Mouse (Mus musculus) spleen, postnatal 14 days (tissue): ENCODE measurements at regions not wholly inside any gene's neighbourhood (a gene's known extent, or its start where the extent isn't known, plus 50 kb on each side); places are given as distances from the start of the nearest gene placed in this dataset.

ENCODE experiments used
- DNase-seq, 2 experiments: peaks; one replicate each; pipeline ENCODE4 v3.0.0; 2021 to 2022; ENCODE audit warnings: low spot score in 2 of 2

DNA sequence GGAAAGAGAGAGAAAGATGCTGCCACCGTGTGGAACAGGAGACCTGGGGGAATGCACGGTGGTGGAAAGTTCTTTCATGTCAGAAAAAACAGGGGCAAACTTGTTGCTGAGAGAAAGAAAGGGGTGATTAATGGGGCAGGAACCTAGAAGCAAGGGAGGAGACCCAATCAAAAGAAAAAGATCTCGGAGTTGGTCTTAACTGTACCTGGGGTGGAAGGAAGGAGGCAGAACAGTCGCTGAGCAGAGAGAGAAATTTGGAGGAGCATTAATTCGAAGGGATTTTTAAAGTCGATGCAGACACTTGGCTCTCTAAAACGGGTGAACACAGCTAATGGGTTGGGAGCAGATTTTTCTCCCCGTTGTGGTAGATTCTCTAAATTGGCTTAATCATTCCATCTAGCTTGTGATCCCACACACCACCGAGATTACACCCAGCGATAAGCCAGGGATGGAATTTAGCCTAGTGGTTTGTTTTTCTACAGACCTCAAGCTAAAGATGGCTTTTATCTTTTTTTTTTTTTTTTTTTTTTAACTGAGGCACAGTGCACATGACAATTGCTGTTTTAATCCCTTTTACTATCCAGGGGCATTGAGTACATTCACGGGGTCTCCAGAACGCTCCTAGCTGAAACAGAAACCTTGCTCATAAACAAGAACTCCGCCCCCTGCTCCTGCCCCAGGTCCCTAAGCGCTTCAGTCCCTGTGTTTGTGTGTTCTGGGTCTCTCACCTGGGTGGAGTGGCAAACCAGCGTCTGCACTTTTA, 73.1 kb upstream of the Cpm start:
- DNase-seq = no peak

DNA sequence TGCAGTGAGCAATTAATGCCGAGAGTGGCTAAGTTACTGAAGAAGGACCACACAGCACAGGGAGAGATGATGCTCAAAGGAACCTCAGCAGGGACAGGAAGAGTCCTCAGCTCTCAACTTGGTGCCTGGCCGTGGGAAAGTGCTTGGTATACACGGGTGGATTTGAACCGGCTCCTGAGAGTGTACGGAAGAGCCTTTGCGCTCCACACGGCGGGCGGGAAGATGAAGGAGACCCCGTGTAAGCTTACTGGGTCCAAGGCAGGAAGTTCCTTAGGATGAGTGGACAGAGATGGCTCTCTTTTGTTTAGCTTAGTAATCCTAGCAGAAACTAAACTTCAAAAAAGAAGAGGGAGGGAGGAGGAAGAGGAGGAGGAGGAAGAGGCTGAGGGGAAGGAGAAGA, 73.8 kb upstream of the Cpm start:
- DNase-seq = no peak

DNA sequence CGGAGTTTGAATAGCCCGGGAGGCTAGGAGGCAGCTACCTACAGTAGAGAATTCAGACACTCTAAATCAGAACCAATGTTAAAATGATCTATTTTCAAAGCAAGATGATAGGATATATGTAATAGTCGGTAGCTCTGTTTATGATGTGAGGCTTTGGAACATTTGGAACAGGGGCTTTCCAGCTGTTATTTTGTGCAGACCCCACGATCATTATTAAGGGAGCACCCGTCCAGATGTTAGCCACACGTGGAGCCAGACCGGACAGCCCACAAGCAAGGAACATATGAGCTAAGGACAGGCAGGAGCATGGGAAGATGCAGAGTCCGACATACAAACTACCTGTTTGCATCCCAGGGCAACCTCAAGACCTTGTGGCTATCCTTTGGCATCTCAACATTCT, 74.3 kb upstream of the Cpm start:
- no peak for DNase-seq

DNA sequence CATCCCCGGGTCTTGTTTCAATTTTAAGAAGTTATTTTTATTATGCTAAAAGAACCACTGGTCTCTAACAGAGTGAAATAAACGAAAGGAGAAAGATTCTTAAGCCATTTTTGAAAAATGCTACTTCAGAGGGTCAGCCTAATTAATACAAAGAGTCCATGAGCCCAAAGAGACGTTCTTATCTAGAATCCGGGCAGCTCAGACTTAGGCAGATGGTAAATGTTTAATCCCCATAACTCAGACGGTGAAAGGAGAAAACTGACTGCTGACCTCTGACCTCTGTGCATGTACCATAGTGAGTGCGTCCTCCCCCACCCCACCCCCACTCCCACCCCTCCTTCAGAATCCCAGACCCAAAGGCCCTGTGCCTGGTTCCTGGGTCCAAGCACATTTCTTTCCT, 74.8 kb upstream of the Cpm start:
- no peak for DNase-seq

DNA sequence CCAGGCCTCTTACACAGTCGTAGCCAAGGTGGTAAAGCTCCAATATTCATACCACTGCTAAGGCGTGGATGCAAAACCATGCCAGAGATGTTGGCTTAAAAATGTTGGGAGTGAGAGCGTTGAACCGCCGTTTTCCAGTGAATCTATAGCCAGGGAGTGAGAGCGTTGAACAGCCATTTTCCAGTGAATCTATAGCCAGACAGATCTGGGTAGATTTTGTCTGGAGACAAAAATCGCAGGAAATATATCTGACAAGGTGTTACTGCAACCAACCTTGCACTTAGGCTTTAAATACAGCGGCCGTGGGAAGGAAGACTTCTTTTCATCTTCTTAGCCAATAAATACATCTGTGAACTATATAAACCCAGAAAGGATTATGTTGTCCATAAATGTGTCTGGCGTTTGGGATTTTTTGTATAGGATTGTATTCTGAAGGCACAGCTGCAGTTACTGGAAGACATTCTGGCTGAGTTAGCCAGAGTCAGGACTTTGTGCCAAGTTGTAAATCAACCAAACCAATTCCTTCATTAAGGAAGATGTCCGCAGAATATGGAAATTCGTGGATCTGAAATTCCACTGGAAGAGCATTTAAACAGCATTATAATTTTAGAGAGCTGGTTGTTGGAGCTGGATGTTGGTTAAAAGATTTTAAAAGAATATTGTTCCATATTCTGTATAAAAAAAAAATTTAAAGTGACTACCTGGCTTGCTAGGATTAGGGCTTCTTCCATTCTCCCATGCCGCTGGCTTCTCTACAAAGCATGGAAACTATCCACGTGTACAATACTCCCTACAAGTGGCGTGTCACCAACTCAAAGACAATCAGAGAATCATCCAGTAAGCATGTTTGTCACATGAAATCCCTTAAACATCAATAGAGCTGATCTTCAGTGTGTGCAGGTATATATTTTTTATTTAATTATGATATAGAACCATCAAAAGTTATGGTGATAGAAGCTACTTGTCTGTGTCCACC, 75.8 kb upstream of the Cpm start:
- no peak for DNase-seq

DNA sequence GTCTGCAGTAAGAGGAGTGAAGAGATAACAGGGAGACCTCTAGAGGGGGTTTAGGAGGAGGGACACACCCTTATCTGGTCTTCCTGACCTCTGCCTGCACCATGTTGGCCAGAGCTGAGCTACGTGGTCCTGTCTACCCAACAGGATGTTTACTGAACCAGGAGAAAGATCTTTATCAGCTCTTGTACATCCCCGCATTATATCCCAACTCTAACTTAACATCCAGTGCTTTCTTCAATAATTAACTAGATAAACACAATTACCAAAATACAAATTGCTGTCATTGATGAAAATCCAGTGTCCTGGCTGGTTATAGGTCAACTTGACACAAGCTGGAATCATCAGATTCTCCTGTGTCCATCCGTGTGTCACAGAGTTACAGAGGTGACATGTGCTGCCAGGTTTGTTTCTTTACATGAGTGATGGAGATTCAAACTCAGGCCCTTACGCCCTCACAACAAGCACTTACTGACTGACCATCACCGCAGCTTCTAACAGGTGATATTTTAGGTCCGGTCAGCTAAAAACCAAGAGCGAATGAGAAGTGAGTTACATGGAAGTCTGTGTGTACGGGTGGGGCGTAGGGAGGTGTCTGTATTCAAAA, 77.1 kb upstream of the Cpm start:
- DNase-seq = no peak

DNA sequence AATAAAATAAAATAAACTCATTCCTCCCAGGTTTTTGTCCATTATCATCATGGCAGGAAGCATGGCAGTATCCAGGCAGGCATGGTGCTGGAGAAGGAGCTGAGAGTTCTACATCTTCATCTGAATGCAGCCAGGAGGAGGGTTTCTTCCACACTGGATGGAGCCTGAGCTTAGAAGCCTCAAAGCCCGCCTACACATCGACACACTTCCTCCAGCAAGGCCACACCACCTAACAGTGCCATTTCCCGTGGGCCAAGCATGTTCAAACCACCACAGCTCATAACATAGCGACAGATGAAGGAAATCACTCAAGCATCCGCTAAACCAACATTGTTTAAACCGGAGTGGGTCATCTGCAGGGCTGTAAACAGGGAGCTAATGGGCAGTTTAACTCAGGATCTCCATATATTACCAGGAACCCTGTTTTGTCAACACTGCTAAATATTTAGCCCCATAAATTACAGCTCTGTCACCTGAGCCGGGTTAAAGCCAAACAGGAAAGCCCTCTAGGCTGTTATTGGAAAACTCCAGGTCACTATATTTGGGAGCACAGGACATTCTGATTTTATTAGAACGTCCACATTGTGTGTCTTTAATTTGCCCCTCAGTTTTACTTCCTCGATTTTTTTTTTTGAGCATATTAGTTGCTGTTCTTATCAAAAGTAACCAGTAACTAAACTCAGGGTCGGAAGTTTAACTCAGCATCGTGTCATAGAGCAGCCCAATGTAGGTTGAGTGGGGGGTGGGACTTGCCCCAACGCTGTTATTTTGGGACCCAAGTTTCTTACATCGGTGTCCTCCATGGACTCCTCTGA, 77.9 kb upstream of the Cpm start:
- DNase-seq = no peak

DNA sequence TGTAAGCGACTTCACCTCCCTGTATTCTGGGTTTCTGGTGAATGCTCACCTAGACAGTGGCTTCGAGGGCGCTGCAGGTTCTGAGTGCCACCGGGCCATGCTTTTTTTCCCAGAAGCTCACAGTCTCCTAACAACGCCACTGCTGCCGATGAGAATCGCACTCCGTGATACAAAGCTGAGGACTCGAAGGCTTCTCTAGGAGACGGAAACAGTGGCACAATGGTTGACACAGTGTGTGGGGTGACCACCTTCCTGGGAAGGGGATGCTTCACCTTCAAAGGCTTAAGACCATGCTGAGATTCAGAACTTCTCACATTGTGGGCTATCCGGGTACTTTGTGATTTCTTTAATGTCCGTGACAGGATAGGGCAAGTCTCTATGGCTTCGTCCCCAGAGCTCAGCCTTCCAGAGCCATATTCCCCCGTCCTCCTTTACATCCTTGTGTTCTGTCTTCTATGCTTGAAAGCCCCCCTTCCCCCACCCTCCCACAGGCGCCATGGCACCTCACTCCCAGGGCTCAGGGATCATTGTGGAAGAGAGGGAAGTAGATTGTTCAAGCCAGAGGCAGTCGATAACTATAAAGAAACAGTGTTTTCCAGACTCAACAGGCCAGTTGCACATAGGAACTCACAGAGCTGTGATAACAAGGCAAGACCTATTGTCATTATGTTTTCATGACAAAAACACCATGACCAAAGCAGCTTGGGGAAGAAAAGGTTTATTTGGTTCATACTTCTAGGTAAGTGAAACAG, 79.3 kb upstream of the Cpm start:
- no peak for DNase-seq

DNA sequence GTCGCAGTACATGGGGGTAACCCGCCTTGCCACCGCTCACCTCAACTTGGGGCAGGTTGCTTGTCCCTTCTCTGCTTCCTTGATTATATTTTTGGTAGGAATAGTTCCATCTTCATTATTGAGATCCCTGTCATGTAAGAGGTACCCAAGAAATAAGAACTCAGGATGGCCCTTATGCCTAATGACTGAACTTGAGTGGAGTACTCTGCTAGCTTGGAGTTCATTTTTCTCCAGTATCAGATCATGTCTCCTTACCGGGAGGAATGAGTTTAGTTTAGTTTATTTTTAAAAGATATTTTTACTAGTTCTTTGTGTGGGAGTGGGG, 79.8 kb upstream of the Cpm start:
- DNase-seq = no peak

DNA sequence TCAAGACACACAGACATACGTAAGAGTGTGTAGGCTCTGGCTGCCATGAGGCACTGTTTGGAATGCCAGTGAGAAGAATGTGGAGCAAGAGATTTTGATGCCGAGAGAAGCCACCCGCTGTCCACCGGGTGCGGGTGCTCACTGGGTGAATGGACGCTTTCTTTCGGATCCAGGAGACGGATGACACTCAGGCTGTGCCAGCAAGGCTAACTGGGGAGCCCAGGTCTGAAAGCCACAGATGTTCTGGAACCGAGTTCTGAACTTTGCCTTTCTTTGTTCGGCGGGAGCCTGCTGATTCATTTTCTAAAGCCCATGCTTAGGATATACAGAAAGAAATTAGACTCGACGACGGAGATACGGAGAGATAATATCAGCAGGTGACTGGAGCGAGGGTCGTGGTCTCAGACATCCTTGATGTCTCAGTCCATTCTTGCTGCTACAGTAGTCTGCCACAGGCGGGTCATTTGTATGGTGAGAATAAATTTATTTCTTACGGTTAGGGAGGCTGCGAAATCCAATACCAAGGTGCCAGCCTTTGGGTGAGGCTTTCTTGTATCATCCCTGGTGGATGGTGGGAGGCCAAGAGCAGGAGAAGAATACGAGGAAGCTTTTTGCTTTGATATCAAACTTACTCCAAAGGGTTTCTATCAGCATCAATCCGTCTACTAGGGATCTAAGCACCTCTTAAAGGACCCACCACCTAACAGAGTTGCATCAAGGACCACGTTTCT, 80.4 kb upstream of the Cpm start:
- DNase-seq = no peak

DNA sequence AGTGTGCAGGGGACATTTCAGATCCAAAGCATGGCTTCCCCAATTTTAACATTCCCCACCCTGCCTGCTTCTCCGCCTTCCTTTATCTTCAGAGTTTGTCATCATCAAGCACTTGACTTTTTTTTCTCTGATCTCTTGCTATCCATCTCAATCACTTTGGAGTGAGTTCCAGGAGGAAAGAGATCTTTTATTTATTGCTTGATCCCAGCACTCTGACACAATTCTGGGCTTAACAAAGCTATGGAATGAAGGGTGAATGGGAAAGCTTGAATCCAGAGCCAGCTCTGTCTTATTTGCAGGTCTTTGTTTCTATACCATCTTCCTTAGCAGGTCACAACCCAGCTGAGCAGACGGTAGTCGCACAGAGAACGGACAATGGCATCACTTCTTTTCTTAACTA, 81.0 kb upstream of the Cpm start:
- DNase-seq = no peak

DNA sequence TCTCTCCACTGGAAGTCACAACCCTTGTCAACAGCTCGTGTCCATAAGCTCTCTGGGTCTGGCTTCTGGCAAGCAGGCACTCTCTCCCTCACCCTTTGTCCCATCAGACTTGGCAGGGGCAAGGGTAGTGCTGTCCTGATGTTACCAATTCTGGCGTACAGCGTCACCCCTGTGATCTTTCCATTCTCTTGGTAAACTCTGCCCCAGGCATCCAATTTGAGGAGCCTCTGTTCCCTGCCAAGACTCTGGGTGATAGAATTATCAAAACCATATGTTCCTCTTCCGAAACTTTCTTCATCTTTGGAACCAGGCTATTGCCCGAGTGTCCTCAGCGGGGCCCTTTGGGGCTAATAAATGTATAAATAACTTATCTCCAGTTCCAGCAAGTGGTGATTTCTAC, 82.0 kb upstream of the Cpm start:
- no peak for DNase-seq

DNA sequence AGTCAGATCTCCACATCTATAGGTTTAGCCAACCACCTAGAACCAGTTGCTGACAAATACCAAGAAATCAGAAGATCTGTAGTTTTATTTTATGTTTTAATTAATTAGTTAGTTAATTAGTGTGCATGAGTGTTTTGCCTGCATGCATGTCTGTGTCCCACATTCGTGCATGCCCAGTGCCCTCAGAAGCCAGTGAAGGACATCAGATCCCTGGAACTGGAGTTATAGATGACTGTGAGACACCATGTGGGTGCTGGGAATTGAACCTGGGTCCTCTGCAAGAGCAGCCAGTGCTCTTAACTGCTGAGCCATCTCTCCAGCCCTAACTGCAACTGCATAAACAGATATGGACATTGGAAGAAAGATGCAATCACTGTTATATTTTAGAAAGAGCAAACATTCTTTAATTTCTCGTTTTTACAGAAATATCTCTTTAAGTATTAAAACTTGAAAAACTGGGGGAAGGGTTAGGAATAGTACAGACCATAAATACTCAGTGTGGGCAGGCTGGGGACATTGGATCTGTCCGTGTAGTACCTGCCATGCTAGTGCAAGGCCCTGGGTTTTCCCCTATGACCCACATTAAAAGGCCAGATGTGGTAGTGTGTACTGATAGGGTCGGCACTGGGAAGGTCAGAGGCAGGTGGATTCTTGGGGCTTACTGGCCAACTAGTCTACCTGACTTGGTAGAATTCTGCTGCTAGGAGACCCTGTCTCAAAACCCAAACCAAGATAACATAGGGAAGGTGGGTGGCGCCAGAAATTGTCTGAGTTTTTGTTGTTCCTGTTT, 83.3 kb upstream of the Cpm start:
- DNase-seq = no peak

DNA sequence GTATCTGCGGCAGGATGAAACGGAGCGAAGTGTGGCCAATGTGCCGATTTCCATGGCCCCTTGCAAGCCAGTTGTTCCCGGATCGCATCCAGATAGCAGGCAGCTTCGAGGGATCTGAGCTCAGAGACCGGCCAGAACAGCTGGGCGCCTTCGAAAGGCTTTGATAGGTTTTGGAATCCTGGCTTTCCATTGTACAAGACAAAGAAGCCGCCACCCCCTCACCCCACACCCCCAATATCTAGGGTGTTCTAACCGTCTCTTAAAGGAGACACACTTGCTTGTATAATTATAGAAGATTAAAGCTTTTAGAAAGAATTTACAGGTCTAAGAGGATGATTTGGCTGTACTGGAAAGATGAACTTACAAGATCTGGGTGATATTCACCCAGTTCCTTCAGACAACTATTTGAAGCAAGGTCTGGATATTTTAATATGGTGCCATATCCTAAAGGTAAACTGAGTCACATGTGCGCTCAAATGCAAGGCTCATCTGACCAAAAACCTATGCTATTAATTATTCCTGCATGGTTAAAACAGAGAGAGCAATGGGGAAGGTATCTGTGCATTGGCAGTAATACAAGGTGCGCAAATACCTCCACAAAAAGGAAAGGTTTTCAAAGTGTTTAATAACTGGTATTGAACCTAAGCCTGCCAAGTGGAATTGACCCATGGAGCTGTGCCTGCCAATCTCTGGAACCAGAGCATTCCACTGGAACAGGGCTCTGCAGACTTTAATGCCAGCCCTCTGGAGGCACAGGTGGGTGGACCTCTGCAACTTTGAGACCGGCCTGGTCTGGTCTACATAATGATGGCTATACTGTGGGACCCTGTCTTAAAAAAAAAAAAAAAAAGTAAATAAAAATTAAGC, 84.4 kb upstream of the Cpm start:
- DNase-seq = no peak

DNA sequence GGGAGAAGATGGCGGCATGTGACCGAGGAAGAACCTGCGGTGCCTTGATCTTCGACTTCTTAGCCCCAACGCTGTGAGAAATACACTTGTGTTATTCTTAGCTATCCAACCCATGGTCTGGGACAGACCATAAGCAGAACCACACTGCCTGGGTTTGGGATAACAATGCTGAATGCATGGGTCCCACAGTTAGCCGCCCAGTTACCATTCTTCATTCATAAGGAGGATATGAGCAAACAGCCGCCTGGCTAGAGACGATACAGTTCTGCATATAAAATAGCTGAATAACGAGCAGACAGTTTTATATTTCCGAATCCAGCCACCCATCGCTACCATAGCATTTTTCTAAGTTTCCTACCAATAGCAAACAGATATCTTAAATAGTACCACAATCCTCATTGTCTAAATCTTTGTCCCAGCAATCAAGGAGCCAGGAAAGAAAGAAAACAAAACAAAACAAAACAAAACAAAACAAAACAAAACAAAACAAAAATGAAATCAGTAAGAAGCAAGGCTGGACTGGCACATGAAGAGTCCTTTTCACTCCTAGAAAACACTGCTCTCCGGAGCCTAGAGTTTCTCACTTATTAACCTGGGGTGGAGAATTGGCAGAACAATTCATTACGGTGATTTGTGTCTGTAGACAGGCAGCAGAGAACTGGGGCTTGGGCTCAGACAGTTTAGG, 85.2 kb upstream of the Cpm start:
- DNase-seq = no peak

DNA sequence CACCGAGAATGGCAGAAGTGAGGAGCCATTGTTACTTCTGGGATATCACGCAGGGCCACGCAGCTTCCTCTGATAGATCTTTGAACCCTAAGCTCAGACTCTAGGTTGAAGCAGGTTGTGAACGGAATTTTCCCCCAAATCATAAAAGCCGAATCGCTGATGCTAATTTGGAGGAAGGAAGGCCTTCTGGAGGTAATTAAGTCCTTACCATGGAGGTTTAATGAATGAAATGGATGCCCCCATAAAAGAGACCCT, 85.7 kb upstream of the Cpm start:
- DNase-seq = no peak

DNA sequence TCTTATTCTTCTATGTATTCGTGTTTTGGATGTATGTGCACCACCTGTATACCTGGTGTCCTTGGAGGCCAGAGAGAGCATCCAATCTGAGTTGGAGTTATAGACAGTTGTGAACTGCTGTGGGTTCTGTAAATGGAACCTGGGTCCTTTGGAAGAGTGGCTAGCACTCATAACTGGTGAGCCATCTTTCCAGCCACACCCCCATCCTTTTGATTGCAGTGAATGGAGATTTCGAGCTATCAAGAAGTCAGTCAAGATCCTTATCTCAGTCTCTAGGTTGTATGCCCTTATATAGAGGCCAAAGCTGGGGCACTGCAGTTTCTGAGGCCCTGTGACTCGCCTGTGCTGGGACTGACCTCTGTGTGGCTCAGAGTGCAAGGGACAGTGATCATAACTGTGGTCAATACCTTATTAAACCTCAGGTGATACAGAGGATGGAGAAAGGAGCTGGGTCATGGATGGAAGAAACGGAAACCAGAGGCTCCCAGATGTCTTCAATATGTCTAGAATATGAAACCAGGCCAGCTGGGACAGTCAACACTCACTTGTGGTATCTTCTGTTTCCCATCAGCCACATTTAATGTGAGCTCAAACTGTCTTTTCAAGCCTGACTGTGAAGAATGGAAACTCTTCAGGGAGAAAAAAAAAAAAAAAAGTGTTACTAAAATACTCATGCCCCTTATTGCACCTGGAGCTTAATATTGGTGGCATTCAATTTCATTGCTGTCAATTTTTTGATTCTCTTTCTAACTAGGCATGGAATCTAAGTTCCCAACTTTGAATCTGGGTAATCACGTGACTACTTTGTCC, 86.2 kb upstream of the Cpm start:
- no peak for DNase-seq

DNA sequence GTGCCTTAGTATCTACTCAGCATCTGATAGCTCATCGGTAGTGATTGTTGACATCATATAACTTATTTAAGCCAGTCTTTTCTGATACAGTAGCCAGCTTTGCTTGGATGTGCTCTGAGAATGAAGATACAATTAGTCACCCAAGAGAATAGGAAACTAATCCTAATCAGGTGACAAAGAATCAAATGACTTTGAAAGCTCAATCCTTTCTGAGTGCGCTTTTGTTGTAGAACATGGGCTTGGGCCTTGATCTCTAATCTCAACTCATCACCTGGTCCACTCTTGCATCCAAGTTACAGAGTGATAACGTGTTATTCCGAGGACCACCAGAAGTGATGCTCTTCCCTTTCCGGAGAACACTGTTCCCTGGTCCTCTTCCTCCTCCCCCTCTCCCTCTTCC, 86.9 kb upstream of the Cpm start:
- no peak for DNase-seq
